Mouse (Mus musculus): Measurements from ENCODE around the gene Kcnb1. TPM values are rescaled to one million over a fixed set of nuclear protein-coding genes. Genes with fewer than 3 reads are reported as not detected.
A peak's percentile ranks its signal among the peaks of the same experiment; 100 is the strongest.

Kcnb1 gene
- polyA plus RNA-seq, 1 experiment: not detected

DNA sequence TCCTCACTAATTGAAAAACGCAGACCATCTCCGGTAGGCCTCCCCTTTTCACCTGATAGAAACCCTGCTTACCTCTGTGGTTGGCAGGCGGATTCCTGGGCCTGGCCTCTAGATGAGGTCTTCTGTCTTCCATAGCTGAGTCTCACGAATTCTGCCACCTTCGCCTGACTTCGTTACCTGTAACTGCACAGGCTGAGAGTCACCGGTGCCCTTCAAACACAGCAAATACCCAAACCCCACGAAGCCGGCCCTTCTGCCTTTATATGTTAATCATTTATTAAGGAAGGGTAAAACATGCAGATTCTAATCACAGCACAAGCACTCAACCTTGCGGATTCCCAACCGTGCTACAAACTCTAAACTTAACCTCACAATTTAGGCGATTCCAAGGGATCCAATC is 130.0 kb downstream of the Kcnb1 start:
- H3ac ChIP-seq (ENCODE audit: control insufficient read depth, insufficient read length, low read depth): no peak overlapping the region
- H3K79me3 ChIP-seq (ENCODE audit: low read depth): peaks cover 50% of the 10 kb centered on the region
- peaks cover 87% of the 10 kb centered on the region for H3K79me2 ChIP-seq (ENCODE audit: control insufficient read depth, insufficient read depth)
- TF ChIP-seq CEBPB (IDR thresholded peaks at IDR 0.05; ENCODE audit: low read depth) (no peak), CTCF (IDR thresholded peaks at IDR 0.05; ENCODE audit: control insufficient read depth, insufficient read depth, insufficient read length) (no peak), MYOG (IDR thresholded peaks at IDR 0.05; ENCODE audit: control insufficient read depth, extremely low read depth, insufficient read length) (no peak), FOSL1 (IDR thresholded peaks at IDR 0.05; ENCODE audit: insufficient read depth, low read length, poor library complexity, severe bottlenecking) (no peak), MYOD1 (IDR thresholded peaks at IDR 0.05; ENCODE audit: control insufficient read depth, insufficient read length, low read depth) (no peak), USF1 (IDR thresholded peaks at IDR 0.05; ENCODE audit: low read depth) (no peak), MAX (IDR thresholded peaks at IDR 0.05) (no peak)
- peaks cover 56% of the 10 kb centered on the region for H3K36me3 ChIP-seq (ENCODE audit: control insufficient read depth, insufficient read depth)
- H3K4me3 ChIP-seq (ENCODE audit: insufficient read depth, poor library complexity, severe bottlenecking): no peak overlapping the region
- H3K27me3 ChIP-seq (ENCODE audit: control insufficient read depth, insufficient read depth, insufficient read length): no peaks in the 10 kb centered on the region

DNA sequence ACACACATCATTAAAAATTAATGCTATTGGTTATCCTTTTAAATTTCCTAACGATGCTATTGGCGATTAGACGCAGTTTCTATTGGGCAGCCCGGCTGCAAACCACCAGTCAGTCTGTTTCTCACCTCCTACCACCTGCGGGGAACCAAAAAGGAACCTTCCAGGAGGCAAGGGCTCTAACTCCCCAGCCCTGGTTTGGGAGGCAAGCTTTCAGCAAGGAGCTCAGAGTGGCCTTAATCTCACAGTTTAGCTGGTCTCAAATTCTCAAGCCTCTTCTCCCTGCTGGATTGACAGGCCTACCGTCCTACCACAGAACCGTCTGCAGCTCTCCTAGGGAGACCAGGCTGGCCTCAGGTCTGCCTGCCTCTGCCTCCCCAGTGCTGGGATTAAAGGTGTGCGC is 130.4 kb downstream of the Kcnb1 start:
- TF ChIP-seq FOSL1 (IDR thresholded peaks at IDR 0.05; ENCODE audit: insufficient read depth, low read length, poor library complexity, severe bottlenecking): no peak
- no peak for TF ChIP-seq MYOG (IDR thresholded peaks at IDR 0.05; ENCODE audit: control insufficient read depth, extremely low read depth, insufficient read length)
- TF ChIP-seq CTCF (IDR thresholded peaks at IDR 0.05; ENCODE audit: control insufficient read depth, insufficient read depth, insufficient read length): no peak
- no peak for TF ChIP-seq MYOD1 (IDR thresholded peaks at IDR 0.05; ENCODE audit: control insufficient read depth, insufficient read length, low read depth)
- TF ChIP-seq USF1 (IDR thresholded peaks at IDR 0.05; ENCODE audit: low read depth): no peak
- no peak for TF ChIP-seq CEBPB (IDR thresholded peaks at IDR 0.05; ENCODE audit: low read depth)
- TF ChIP-seq MAX (IDR thresholded peaks at IDR 0.05): no peak
- Histone ChIP-seq H3K4me3 (ENCODE audit: insufficient read depth, poor library complexity, severe bottlenecking) (no peak overlapping the region), H3K27me3 (ENCODE audit: control insufficient read depth, insufficient read depth, insufficient read length) (no peaks in the 10 kb centered on the region), H3ac (ENCODE audit: control insufficient read depth, insufficient read length, low read depth) (peak overlapping the region; percentile 0), H3K79me3 (ENCODE audit: low read depth) (peaks cover 50% of the 10 kb centered on the region), H3K79me2 (ENCODE audit: control insufficient read depth, insufficient read depth) (peaks cover 87% of the 10 kb centered on the region), H3K36me3 (ENCODE audit: control insufficient read depth, insufficient read depth) (peaks cover 56% of the 10 kb centered on the region)

GRCm38 (mm10) chr2:167058814-167059387 is 131.1 kb downstream of the Kcnb1 start:
- H3K79me3 ChIP-seq (ENCODE audit: low read depth): peaks cover 50% of the 10 kb centered on the region
- H3ac ChIP-seq (ENCODE audit: control insufficient read depth, insufficient read length, low read depth): no peak overlapping the region

GRCm38 (mm10) chr2:167058201-167058600 is 131.8 kb downstream of the Kcnb1 start:
- Histone ChIP-seq H3K79me3 (ENCODE audit: low read depth) (peaks cover 45% of the 10 kb centered on the region), H3K4me3 (ENCODE audit: insufficient read depth, poor library complexity, severe bottlenecking) (no peak overlapping the region), H3ac (ENCODE audit: control insufficient read depth, insufficient read length, low read depth) (no peak overlapping the region), H3K36me3 (ENCODE audit: control insufficient read depth, insufficient read depth) (peaks cover 52% of the 10 kb centered on the region), H3K27me3 (ENCODE audit: control insufficient read depth, insufficient read depth, insufficient read length) (no peaks in the 10 kb centered on the region), H3K79me2 (ENCODE audit: control insufficient read depth, insufficient read depth) (peaks cover 87% of the 10 kb centered on the region)
- TF ChIP-seq CTCF (IDR thresholded peaks at IDR 0.05; ENCODE audit: control insufficient read depth, insufficient read depth, insufficient read length): no peak
- TF ChIP-seq MYOG (IDR thresholded peaks at IDR 0.05; ENCODE audit: control insufficient read depth, extremely low read depth, insufficient read length): no peak
- no peak for TF ChIP-seq FOSL1 (IDR thresholded peaks at IDR 0.05; ENCODE audit: insufficient read depth, low read length, poor library complexity, severe bottlenecking)
- TF ChIP-seq CEBPB (IDR thresholded peaks at IDR 0.05; ENCODE audit: low read depth): no peak
- TF ChIP-seq USF1 (IDR thresholded peaks at IDR 0.05; ENCODE audit: low read depth): no peak
- TF ChIP-seq MYOD1 (IDR thresholded peaks at IDR 0.05; ENCODE audit: control insufficient read depth, insufficient read length, low read depth): no peak
- TF ChIP-seq MAX (IDR thresholded peaks at IDR 0.05): no peak

More at GRCm38 (mm10) chr2:167058814-167059387, 131.1 kb downstream of the Kcnb1 start:
- Histone ChIP-seq H3K79me2 (ENCODE audit: control insufficient read depth, insufficient read depth) (peaks cover 87% of the 10 kb centered on the region), H3K36me3 (ENCODE audit: control insufficient read depth, insufficient read depth) (peaks cover 56% of the 10 kb centered on the region), H3K27me3 (ENCODE audit: control insufficient read depth, insufficient read depth, insufficient read length) (no peaks in the 10 kb centered on the region), H3K4me3 (ENCODE audit: insufficient read depth, poor library complexity, severe bottlenecking) (no peak overlapping the region)
- no peak for TF ChIP-seq MAX (IDR thresholded peaks at IDR 0.05)
- TF ChIP-seq FOSL1 (IDR thresholded peaks at IDR 0.05; ENCODE audit: insufficient read depth, low read length, poor library complexity, severe bottlenecking): no peak
- no peak for TF ChIP-seq USF1 (IDR thresholded peaks at IDR 0.05; ENCODE audit: low read depth)
- TF ChIP-seq CEBPB (IDR thresholded peaks at IDR 0.05; ENCODE audit: low read depth): no peak
- no peak for TF ChIP-seq MYOG (IDR thresholded peaks at IDR 0.05; ENCODE audit: control insufficient read depth, extremely low read depth, insufficient read length)
- no peak for TF ChIP-seq CTCF (IDR thresholded peaks at IDR 0.05; ENCODE audit: control insufficient read depth, insufficient read depth, insufficient read length)
- no peak for TF ChIP-seq MYOD1 (IDR thresholded peaks at IDR 0.05; ENCODE audit: control insufficient read depth, insufficient read length, low read depth)

- Histone ChIP-seq H3K79me3 (ENCODE audit: low read depth) (peaks cover 48% of the 10 kb centered on the region), H3K79me2 (ENCODE audit: control insufficient read depth, insufficient read depth) (peaks cover 92% of the 10 kb centered on the region), H3K27me3 (ENCODE audit: control insufficient read depth, insufficient read depth, insufficient read length) (no peaks in the 10 kb centered on the region), H3K4me3 (ENCODE audit: insufficient read depth, poor library complexity, severe bottlenecking) (no peak overlapping the region), H3K36me3 (ENCODE audit: control insufficient read depth, insufficient read depth) (peaks cover 60% of the 10 kb centered on the region), H3ac (ENCODE audit: control insufficient read depth, insufficient read length, low read depth) (no peak overlapping the region)
- TF ChIP-seq MYOG (IDR thresholded peaks at IDR 0.05; ENCODE audit: control insufficient read depth, extremely low read depth, insufficient read length): no peak
- TF ChIP-seq CEBPB (IDR thresholded peaks at IDR 0.05; ENCODE audit: low read depth): no peak
- no peak for TF ChIP-seq MYOD1 (IDR thresholded peaks at IDR 0.05; ENCODE audit: control insufficient read depth, insufficient read length, low read depth)
- no peak for TF ChIP-seq USF1 (IDR thresholded peaks at IDR 0.05; ENCODE audit: low read depth)
- TF ChIP-seq FOSL1 (IDR thresholded peaks at IDR 0.05; ENCODE audit: insufficient read depth, low read length, poor library complexity, severe bottlenecking): no peak
- no peak for TF ChIP-seq CTCF (IDR thresholded peaks at IDR 0.05; ENCODE audit: control insufficient read depth, insufficient read depth, insufficient read length)
- TF ChIP-seq MAX (IDR thresholded peaks at IDR 0.05): no peak
Measured at GRCm38 (mm10) chr2:167056942-167057323, 133.0 kb downstream of the Kcnb1 start.
